Mouse (Mus musculus) left cerebral cortex, adult 6 months (tissue): ENCODE data around the gene Agtr2. TPM values are rescaled to one million over a fixed set of nuclear protein-coding genes. Genes with fewer than 3 reads are reported as not detected.

ENCODE experiments used
- long read RNA-seq, 2 experiments: library from polyadenylated mRNA; unstranded; transcript quantifications; one replicate each; pipeline ENCODE4 v2.0.0; 2019 to 2020
- polyA plus RNA-seq: library from polyadenylated mRNA; unstranded; fragments of <200 nt; fragmentation: Nextera tagmentation; gene quantifications from 2 replicates; pipeline ENCODE4 v1.2.3, GENCODE M21; 2021

Gene Agtr2
- polyA plus RNA-seq, result 0.20 and 0.38 TPM in 2 replicates
- long read RNA-seq, experiment 1, partial matches to known transcripts, result 0 of 1 reads
- long read RNA-seq, experiment 1, other reads (novel, unspliced or antisense), result 0 of 1 reads
- long read RNA-seq, experiment 2, result 0 reads

DNA sequence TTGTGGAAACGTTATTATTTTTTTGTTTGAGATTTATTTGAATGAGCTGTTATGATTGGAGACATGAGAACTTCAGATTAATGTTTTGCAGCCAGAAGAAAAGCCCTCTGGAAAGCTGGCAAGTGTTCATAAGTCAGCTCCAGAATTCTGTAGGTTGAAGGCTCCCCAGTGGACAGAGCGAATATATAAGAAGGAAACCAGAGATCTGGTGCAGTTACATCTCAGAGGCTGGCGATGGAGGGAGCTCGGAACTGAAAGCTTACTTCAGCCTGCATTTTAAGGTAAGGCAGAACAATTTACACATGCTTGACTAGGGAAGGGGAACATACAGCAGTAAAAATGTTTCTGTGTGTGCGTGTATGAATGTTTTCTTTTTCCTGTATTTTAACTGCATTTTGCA is at the start of gene Agtr2:
Gene Agtr2, plus strand, starts transcription at position 131 of the 400 bp plus-strand sequence.

Other genes with a start within 250 kb of the Agtr2 start
- gene Slc6a14, start 230.4 kb downstream of the Agtr2 start, polyA plus RNA-seq, result not detected in 2 replicates